Mouse (Mus musculus) small intestine, adult 2 months (tissue): ENCODE data around the gene Col8a2. TPM values are rescaled to one million over a fixed set of nuclear protein-coding genes. Genes with fewer than 3 reads are reported as not detected.
A peak's percentile ranks its signal among the peaks of the same experiment; 100 is the strongest.

Experiments
- H3K27ac ChIP-seq: fragments of 200-500 bp; 2 replicates; pipeline ENCODE4 v1.5.1; 2012; ENCODE audit warnings: low read depth, low read length, control low read depth, inconsistent platforms; ENCODE audit not compliant: insufficient read depth
- H3K27me3 ChIP-seq: fragments of 200-500 bp; 2 replicates; pipeline ENCODE4 v1.6.1; 2012; ENCODE audit warnings: mild to moderate bottlenecking, moderate library complexity, low read length, inconsistent platforms; ENCODE audit not compliant: control insufficient read depth, insufficient read depth
- H3K36me3 ChIP-seq: fragments of 200-500 bp; 2 replicates; pipeline ENCODE4 v1.6.1; 2012; ENCODE audit warnings: mild to moderate bottlenecking, low read length, control low read depth, inconsistent platforms; ENCODE audit not compliant: control insufficient read depth, insufficient read depth
- H3K4me1 ChIP-seq: fragments of 200-500 bp; 2 replicates; pipeline ENCODE4 v1.6.1; 2012; ENCODE audit warnings: low read length, inconsistent platforms, mixed read lengths; ENCODE audit not compliant: control insufficient read depth, insufficient read depth, insufficient read length
- H3K4me3 ChIP-seq: fragments of 200-500 bp; 2 replicates; pipeline ENCODE4 v1.5.1; 2012; ENCODE audit warnings: low read depth, mild to moderate bottlenecking, control low read depth, inconsistent platforms, low read length, moderate library complexity
- CTCF ChIP-seq: fragments of 200-500 bp; IDR thresholded peaks from 2 replicates; pipeline ENCODE4 v1.5.1; 2012; ENCODE audit warnings: low read depth, mild to moderate bottlenecking, control low read depth, inconsistent platforms, low read length, moderate library complexity, mixed read lengths; ENCODE audit not compliant: insufficient replicate concordance, insufficient read length; ENCODE audit errors: extremely low read depth
- POLR2A ChIP-seq: fragments of 200-500 bp; IDR thresholded peaks from 2 replicates; pipeline ENCODE4 v1.6.1; 2012; ENCODE audit warnings: low read depth, mild to moderate bottlenecking, control low read depth, inconsistent platforms, low read length, moderate library complexity
- WGBS: fragments of 180-500 bp; shearing (Covaris S2); methylation state at CpG from one replicate; pipeline ENCODE4 v1.1.7; 2018; 5-methylcytosine and 5-hydroxymethylcytosine counted together
- polyA plus RNA-seq: library from polyadenylated mRNA; depleted of rRNA; stranded (reverse); fragments of >200 nt; gene quantifications from 2 replicates; pipeline ENCODE4 v1.2.3, GENCODE M21; 2012

Col8a2 gene
- polyA plus RNA-seq, 1 experiment = 0.55 TPM

GRCm38 (mm10) chr4:126261675-126262074 is 24.9 kb upstream of the Col8a2 start:
- Histone ChIP-seq H3K4me3 (no peak overlapping the region), H3K27me3 (no peaks in the 10 kb centered on the region), H3K4me1 (peaks cover 15% of the 10 kb centered on the region), H3K36me3 (no peaks in the 10 kb centered on the region), H3K27ac (peak overlapping the region; percentile 81)
- no peak for TF ChIP-seq POLR2A
- no peak for TF ChIP-seq CTCF
- WGBS = 31% methylated on average over 7 of the region's 7 CpGs

GRCm38 (mm10) chr4:126262119-126262807 is 24.3 kb upstream of the Col8a2 start, which contains the start of gene Trappc3:
TSS of gene Trappc3 (plus strand) at chr4:126262325.
- peak within 1 kb of the TSS; percentile 81 for H3K27ac ChIP-seq
- 1% methylated on average over 46 of the region's 46 CpGs for WGBS
- H3K4me1 ChIP-seq = peaks cover 15% of the 10 kb centered on the region
- H3K4me3 ChIP-seq = peak within 1 kb of the TSS; percentile 86
- peak; percentile 96 for TF ChIP-seq CTCF
- TF ChIP-seq POLR2A = no peak
- H3K36me3 ChIP-seq = no peaks in the 10 kb centered on the region
- no peaks in the 10 kb centered on the region for H3K27me3 ChIP-seq

- TF ChIP-seq CTCF = no peak
Measured at GRCm38 (mm10) chr4:126269292-126269691, 17.3 kb upstream of the Col8a2 start.

GRCm38 (mm10) chr4:126273753-126274152 is 12.8 kb upstream of the Col8a2 start:
- 88% methylated on average over 13 of the region's 13 CpGs for WGBS
- H3K36me3 ChIP-seq = peaks cover 26% of the 10 kb centered on the region
- no peaks in the 10 kb centered on the region for H3K27me3 ChIP-seq
- no peak for TF ChIP-seq CTCF
- no peak for TF ChIP-seq POLR2A
- no peak overlapping the region for H3K4me3 ChIP-seq
- no peaks in the 10 kb centered on the region for H3K4me1 ChIP-seq
- no peak overlapping the region for H3K27ac ChIP-seq

More at GRCm38 (mm10) chr4:126269292-126269691, 17.3 kb upstream of the Col8a2 start:
- peaks cover 15% of the 10 kb centered on the region for H3K36me3 ChIP-seq
- H3K4me3 ChIP-seq = no peak overlapping the region
- 75% methylated on average over 3 of the region's 3 CpGs for WGBS
- H3K4me1 ChIP-seq = no peaks in the 10 kb centered on the region
- no peak overlapping the region for H3K27ac ChIP-seq
- no peaks in the 10 kb centered on the region for H3K27me3 ChIP-seq

GRCm38 (mm10) chr4:126275081-126275480 is 11.5 kb upstream of the Col8a2 start:
- WGBS = 98% methylated on average over 4 of the region's 4 CpGs
- no peak overlapping the region for H3K4me3 ChIP-seq
- no peaks in the 10 kb centered on the region for H3K27me3 ChIP-seq
- H3K27ac ChIP-seq = no peak overlapping the region
- H3K36me3 ChIP-seq = peaks cover 26% of the 10 kb centered on the region
- no peak for TF ChIP-seq POLR2A
- TF ChIP-seq CTCF = no peak
- no peaks in the 10 kb centered on the region for H3K4me1 ChIP-seq

GRCm38 (mm10) chr4:126275681-126276131 is 10.9 kb upstream of the Col8a2 start:
- H3K4me1 ChIP-seq = no peaks in the 10 kb centered on the region
- no peaks in the 10 kb centered on the region for H3K27me3 ChIP-seq
- peaks cover 26% of the 10 kb centered on the region for H3K36me3 ChIP-seq
- no peak overlapping the region for H3K4me3 ChIP-seq
- H3K27ac ChIP-seq = no peak overlapping the region
- 83% methylated on average over 13 of the region's 13 CpGs for WGBS
- TF ChIP-seq CTCF = no peak
- TF ChIP-seq POLR2A = no peak

- WGBS = 17% methylated on average over 13 of the region's 13 CpGs
- TF ChIP-seq POLR2A (no peak), CTCF (peak; percentile 73; the same call in 1 of the 2 replicates)
Measured at GRCm38 (mm10) chr4:126277906-126278564, 8.6 kb upstream of the Col8a2 start.

More at GRCm38 (mm10) chr4:126277906-126278564, 8.6 kb upstream of the Col8a2 start:
- Histone ChIP-seq H3K27me3 (no peaks in the 10 kb centered on the region), H3K36me3 (peaks cover 21% of the 10 kb centered on the region), H3K4me1 (no peaks in the 10 kb centered on the region), H3K4me3 (no peak overlapping the region), H3K27ac (no peak overlapping the region)
